Mouse (Mus musculus) liver, adult 2 months (tissue): ENCODE measurements around the gene Epn1.

ENCODE experiments used
- CTCF ChIP-seq: fragments of 200-500 bp; IDR thresholded peaks from 2 replicates; pipeline ENCODE4 v1.5.1; 2011; ENCODE audit warnings: low read depth, low read length, control low read depth
- POLR2A ChIP-seq: fragments of 200-500 bp; IDR thresholded peaks from 2 replicates; pipeline ENCODE4 v1.6.1; 2011; ENCODE audit warnings: low read length, control low read depth; ENCODE audit not compliant: insufficient read depth; ENCODE audit errors: extremely low read depth

GRCm38 (mm10) chr7:5059421-5059820 lies 20.6 kb upstream of the Epn1 start:
- TF ChIP-seq CTCF (no peak), POLR2A (no peak)
